Mouse (Mus musculus) stomach, postnatal 0 days (tissue): Measurements from ENCODE around the gene Emb.

Experiments used
- CTCF ChIP-seq: IDR thresholded peaks from 2 replicates; pipeline ENCODE4 v1.5.1; 2016; ENCODE audit warnings: antibody characterized with exemption, low read depth, mild to moderate bottlenecking, moderate library complexity
- EP300 ChIP-seq: optimal IDR thresholded peaks from 2 replicates; pipeline ENCODE3; 2016; ENCODE audit warnings: antibody characterized with exemption

DNA sequence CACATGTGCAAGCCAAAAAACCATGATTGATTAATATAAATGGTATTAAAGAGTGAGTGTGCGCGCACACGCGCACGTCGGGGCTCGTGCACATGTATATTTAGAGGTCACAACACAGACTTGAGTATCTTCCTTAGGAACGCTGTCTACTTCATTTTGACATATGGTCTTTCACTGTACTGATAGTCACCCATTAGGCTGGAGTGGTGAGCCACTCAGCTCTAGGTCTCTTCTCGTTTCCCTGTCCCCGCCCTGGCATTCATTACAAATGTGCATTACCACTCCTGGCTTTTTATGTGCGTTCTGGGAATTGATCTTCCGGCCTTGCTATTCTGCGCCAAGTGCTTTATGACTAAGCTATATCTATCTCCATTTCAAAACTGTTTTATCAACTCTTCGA lies 59.6 kb downstream of the Emb start:
- TF ChIP-seq CTCF (no peak), EP300 (no peak)
